12 mouse cellular contexts compared by ENCODE assay signal in genomic region chr5:103835471-103836147, GRCm38 (mm10).
DNase-seq lines count a peak whose midpoint lies in the region; ATAC-seq lines count a peak whose summit lies in the region.
"Had no signal": no experiment of that assay in that cellular context is flagged by ENCODE, and none has a peak within 500 bp of the region (broad histone marks: within the 10 kb centered on the region; RNA-seq: fewer than 3 reads in every experiment).

No protein-coding gene starts in this region.

- no peak overlapping the region for H3K4me2 ChIP-seq in forebrain, embryonic 13.5 days
- H3K4me2 ChIP-seq in forebrain, embryonic 15.5 days (replicated peaks), result no peak overlapping the region
- H3K4me2 ChIP-seq in kidney, embryonic 16.5 days (replicated peaks; ENCODE audit: low read depth, low read length), result no peak overlapping the region

- ATAC-seq in forebrain, embryonic 13.5 days, result 0 out of 2 replicates have a peak, but pooled peaks have one; percentile 16
- ATAC-seq in forebrain, embryonic 15.5 days (replicated peaks), result no peak
- peak; percentile 52; the same call in 1 of the 2 replicates for ATAC-seq in kidney, embryonic 16.5 days (ENCODE audit: low FRiP score, low TSS enrichment)
- ATAC-seq: intestine, postnatal 0 days had no signal

- 76% methylated on average over 15 of the region's 15 CpGs for WGBS in forebrain, embryonic 13.5 days
- 90% methylated on average over 15 of the region's 15 CpGs for WGBS in forebrain, embryonic 10.5 days
- 61% methylated on average over 15 of the region's 15 CpGs for WGBS in forebrain, embryonic 15.5 days
- WGBS in kidney, embryonic 16.5 days, result 65% methylated on average over 15 of the region's 15 CpGs

- peaks cover 6% of the 10 kb centered on the region; the same call in 1 of the 2 replicates for H3K4me1 ChIP-seq in forebrain, embryonic 13.5 days
- peaks cover 11% of the 10 kb centered on the region for H3K4me1 ChIP-seq in forebrain, embryonic 10.5 days
- H3K4me1 ChIP-seq in forebrain, embryonic 15.5 days, result peaks cover 7% of the 10 kb centered on the region; the same call in 1 of the 2 replicates
- H3K4me1 ChIP-seq in kidney, embryonic 16.5 days (ENCODE audit: insufficient read depth, low read length), result peaks cover 38% of the 10 kb centered on the region

- intact Hi-C loops in left cerebral cortex, postnatal 4 days (cut with DNase I), result no loop called here
- intact Hi-C loops in left cerebral cortex, postnatal 36 days (cut with DNase I), result no loop called here

- H3K4me3 ChIP-seq in forebrain, embryonic 13.5 days, result no peak overlapping the region
- no peak overlapping the region for H3K4me3 ChIP-seq in forebrain, embryonic 10.5 days
- H3K4me3 ChIP-seq in forebrain, embryonic 15.5 days, result no peak overlapping the region
- no peak overlapping the region for H3K4me3 ChIP-seq in kidney, embryonic 16.5 days (ENCODE audit: low read length)

- no peak for DNase-seq in forebrain, embryonic 10.5 days (ENCODE audit: extremely low spot score, low spot score)
- peak; percentile 45 for DNase-seq in left cerebral cortex, postnatal 4 days
- DNase-seq in left cerebral cortex, postnatal 36 days (ENCODE audit: low spot score in 2 of 2), result no peak
- no peak for DNase-seq in ovary, postnatal 36 days (ENCODE audit: low spot score)
- DNase-seq in thymus, adult 18-20 months, result no peak
- DNase-seq: cerebellum, adult 11 months; lung, adult 2 months had no signal

- no peaks in the 10 kb centered on the region for H3K9me3 ChIP-seq in forebrain, embryonic 13.5 days (replicated peaks)
- H3K9me3 ChIP-seq in forebrain, embryonic 10.5 days, result no peaks in the 10 kb centered on the region
- H3K9me3 ChIP-seq in forebrain, embryonic 15.5 days, result no peaks in the 10 kb centered on the region
- H3K9me3 ChIP-seq in kidney, embryonic 16.5 days (ENCODE audit: low read length), result no peaks in the 10 kb centered on the region

- H3K36me3 ChIP-seq in forebrain, embryonic 13.5 days (ENCODE audit: poor library complexity, severe bottlenecking), result peaks cover 13% of the 10 kb centered on the region
- peaks cover 18% of the 10 kb centered on the region for H3K36me3 ChIP-seq in forebrain, embryonic 10.5 days (replicated peaks)
- H3K36me3 ChIP-seq in forebrain, embryonic 15.5 days, result no peaks in the 10 kb centered on the region
- peaks cover 21% of the 10 kb centered on the region for H3K36me3 ChIP-seq in kidney, embryonic 16.5 days (ENCODE audit: insufficient read depth, low read length)

- no peak overlapping the region for H3K9ac ChIP-seq in forebrain, embryonic 13.5 days
- no peak overlapping the region for H3K9ac ChIP-seq in forebrain, embryonic 15.5 days (replicated peaks)
- no peak overlapping the region for H3K9ac ChIP-seq in kidney, embryonic 16.5 days (replicated peaks; ENCODE audit: low read length)

- H3K27ac ChIP-seq in forebrain, embryonic 13.5 days, result 0 out of 2 replicates have a peak overlapping the region, but pooled peaks have one; percentile 22
- H3K27ac ChIP-seq in forebrain, embryonic 10.5 days, result no peak overlapping the region
- H3K27ac ChIP-seq in forebrain, embryonic 15.5 days (replicated peaks), result 0 out of 2 replicates have a peak overlapping the region, but pooled peaks have one; percentile 25
- peak overlapping the region; percentile 73 for H3K27ac ChIP-seq in kidney, embryonic 16.5 days (ENCODE audit: low read length)
- H3K27ac ChIP-seq: macrophage had no signal

- no peaks in the 10 kb centered on the region for H3K27me3 ChIP-seq in forebrain, embryonic 13.5 days
- no peaks in the 10 kb centered on the region for H3K27me3 ChIP-seq in forebrain, embryonic 10.5 days (ENCODE audit: poor library complexity, severe bottlenecking)
- H3K27me3 ChIP-seq in forebrain, embryonic 15.5 days, result no peaks in the 10 kb centered on the region
- no peaks in the 10 kb centered on the region for H3K27me3 ChIP-seq in kidney, embryonic 16.5 days (ENCODE audit: insufficient read depth, low read length)
